ENCODE assay signal across 21 mouse cellular contexts in genomic region chr4:108045136-108046107, GRCm38 (mm10). TPM values are rescaled to one million over a fixed set of nuclear protein-coding genes. Genes with fewer than 3 reads are reported as not detected.
A peak's percentile ranks its signal among the peaks of the same experiment; 100 is the strongest.
DNase-seq lines count a peak whose midpoint lies in the region; ATAC-seq and TF ChIP-seq lines count a peak whose summit lies in the region.
"Had no signal": no experiment of that assay in that cellular context is flagged by ENCODE, and none has a peak within 500 bp of the region (broad histone marks: within the 10 kb centered on the region; RNA-seq: fewer than 3 reads in every experiment).

No protein-coding gene starts in this region.

- H3K27me3 ChIP-seq in limb, embryonic 12.5 days: no peaks in the 10 kb centered on the region
- H3K27me3 ChIP-seq in forebrain, embryonic 14.5 days (replicated peaks; ENCODE audit: control insufficient read depth, insufficient read depth, low read length): no peaks in the 10 kb centered on the region
- H3K27me3 ChIP-seq: hindbrain, embryonic 15.5 days had no signal

- H3K9ac ChIP-seq in limb, embryonic 12.5 days (replicated peaks): no peak overlapping the region
- no peak overlapping the region for H3K9ac ChIP-seq in forebrain, embryonic 14.5 days (ENCODE audit: low read length)
- H3K9ac ChIP-seq: hindbrain, embryonic 15.5 days; liver, postnatal 0 days had no signal

- peaks cover 66% of the 10 kb centered on the region for H3K36me3 ChIP-seq in limb, embryonic 12.5 days
- peaks cover 31% of the 10 kb centered on the region for H3K36me3 ChIP-seq in forebrain, embryonic 14.5 days (ENCODE audit: control insufficient read depth, insufficient read depth, low read length)

- TF ChIP-seq CTCF in left cerebral cortex, adult 2 months (IDR thresholded peaks at IDR 0.05): no peak

- ATAC-seq in limb, embryonic 12.5 days (ENCODE audit: insufficient number of reproducible peaks, insufficient read depth, low FRiP score, low TSS enrichment, low read depth): peak; percentile 79
- ATAC-seq in forebrain, embryonic 14.5 days: no peak
- ATAC-seq: CD4-positive, CD25-positive, alpha-beta regulatory T cell, adult 4 months; forebrain, embryonic 16.5 days; liver, postnatal 0 days; lung, postnatal 0 days had no signal

- peaks cover 14% of the 10 kb centered on the region; the same call in 1 of the 2 replicates for H3K4me1 ChIP-seq in limb, embryonic 12.5 days (replicated peaks)
- no peaks in the 10 kb centered on the region for H3K4me1 ChIP-seq in forebrain, embryonic 14.5 days (ENCODE audit: control insufficient read depth, insufficient read depth, low read length)
- H3K4me1 ChIP-seq: hindbrain, embryonic 15.5 days had no signal

- H3K9me3 ChIP-seq in limb, embryonic 12.5 days: no peaks in the 10 kb centered on the region
- no peaks in the 10 kb centered on the region for H3K9me3 ChIP-seq in forebrain, embryonic 14.5 days (replicated peaks; ENCODE audit: control insufficient read depth, low read length)
- H3K9me3 ChIP-seq: hindbrain, embryonic 15.5 days; midbrain, embryonic 10.5 days had no signal

- no peak overlapping the region for H3K4me3 ChIP-seq in left cerebral cortex, adult 2 months
- H3K4me3 ChIP-seq in limb, embryonic 12.5 days (replicated peaks): no peak overlapping the region
- no peak overlapping the region for H3K4me3 ChIP-seq in forebrain, embryonic 14.5 days (ENCODE audit: low read depth, low read length)
- H3K4me3 ChIP-seq: hindbrain, embryonic 15.5 days; midbrain, embryonic 10.5 days had no signal

- H3K27ac ChIP-seq in left cerebral cortex, adult 2 months: no peak overlapping the region
- H3K27ac ChIP-seq in limb, embryonic 12.5 days: peak overlapping the region; percentile 85
- H3K27ac ChIP-seq in forebrain, embryonic 14.5 days (ENCODE audit: low read depth, low read length): no peak overlapping the region
- H3K27ac ChIP-seq: hindbrain, embryonic 15.5 days; macrophage; midbrain, embryonic 10.5 days had no signal

- DNase-seq in embryo, embryonic 10 days (ENCODE audit: low spot score): peak; percentile 44
- no peak for DNase-seq in embryo, embryonic 9.5 days (ENCODE audit: extremely low spot score)
- DNase-seq in left cerebral cortex, postnatal 4 days: peak; percentile 46
- no peak for DNase-seq in left cerebral cortex, adult 2 months (ENCODE audit: extremely low spot score in 1 of 2, low spot score in 2 of 2)
- DNase-seq in forebrain, embryonic 14.5 days (ENCODE audit: low spot score): no peak
- no peak for DNase-seq in gastrocnemius, postnatal 4 days (ENCODE audit: low spot score in 2 of 2)
- DNase-seq: adrenal gland, postnatal 36 days; gastrocnemius, postnatal 36 days; kidney, adult 2 months; kidney, postnatal 14 days; liver, postnatal 0 days; right cerebral cortex, postnatal 4 days; thymus, postnatal 14 days had no signal

- 43% methylated on average over 19 of the region's 19 CpGs for WGBS in limb, embryonic 12.5 days
- WGBS in forebrain, embryonic 14.5 days: 79% methylated on average over 19 of the region's 19 CpGs

- intact Hi-C loops in left cerebral cortex, postnatal 4 days (cut with DNase I): no loop called here
- intact Hi-C loops in left cerebral cortex, adult 2 months (cut with DNase I): no loop called here

- H3K4me2 ChIP-seq in limb, embryonic 12.5 days: peak overlapping the region; percentile 27; the same call in 1 of the 2 replicates
- H3K4me2 ChIP-seq in forebrain, embryonic 14.5 days (ENCODE audit: low read length): no peak overlapping the region
- H3K4me2 ChIP-seq: hindbrain, embryonic 15.5 days; liver, embryonic 11.5 days had no signal

RNA-seq across cellular contexts. Expression of gene Podn, which starts 50.8 kb away (rescaled TPM):
- total RNA-seq in left cerebral cortex, postnatal 4 days (2021): 1 to 10 TPM; 5.7 to 9.5 TPM
- total RNA-seq in left cerebral cortex, adult 2 months (2021): 10 to 100 TPM in 1 of 2 experiments, 1 to 10 TPM in 1; 8.7 to 10.4 TPM
- polyA plus RNA-seq in limb, embryonic 12.5 days (2016; fragmentation: Nextera tagmentation; extraction: Ambion mirVana): 0.46 and 0.72 TPM in 2 replicates
- polyA plus RNA-seq in forebrain, embryonic 14.5 days (2014; fragmentation: Nextera tagmentation; extraction: Ambion mirVana): 0.19 and 0.85 TPM in 2 replicates
- total RNA-seq in gastrocnemius, postnatal 4 days (2021): 1 to 10 TPM; 5.9 to 9.8 TPM
- polyA plus RNA-seq: CD4-positive, CD25-positive, alpha-beta regulatory T cell, adult 4 months; macrophage had no signal

Comparison
In these comparisons a context has a peak if more than half of its experiments do, and no peak if none do; other contexts are left out.
1. DNase-seq: peak in embryo, embryonic 10 days (single experiment) and left cerebral cortex, postnatal 4 days (single experiment); none in embryo, embryonic 9.5 days (single experiment), left cerebral cortex, adult 2 months (0 of 2), forebrain, embryonic 14.5 days (single experiment) and gastrocnemius, postnatal 4 days (0 of 2).